Mouse (Mus musculus): ENCODE data around the gene Sult5a1. TPM values are rescaled to one million over a fixed set of nuclear protein-coding genes. Genes with fewer than 3 reads are reported as not detected.

Sult5a1 gene
- polyA plus RNA-seq, 1 experiment = 3.4 TPM

GRCm38 (mm10) chr8:123146390-123146789 is 11.7 kb downstream of the Sult5a1 start:
- H3K4me3 ChIP-seq (ENCODE audit: insufficient read depth, low read depth, low read length) = no peak overlapping the region
- H3K27ac ChIP-seq (replicated peaks; ENCODE audit: low read depth, low read length) = 0 out of 2 replicates have a peak overlapping the region, but pooled peaks have one; percentile 8
- H3K4me1 ChIP-seq (ENCODE audit: control insufficient read depth, insufficient read depth, insufficient read length, low read length) = peaks cover 5% of the 10 kb centered on the region

- H3K4me1 ChIP-seq (ENCODE audit: control insufficient read depth, insufficient read depth, insufficient read length, low read length) = peaks cover 3% of the 10 kb centered on the region; the same call in 1 of the 2 replicates
- no peak overlapping the region for H3K4me3 ChIP-seq (ENCODE audit: insufficient read depth, low read depth, low read length)
- no peak overlapping the region for H3K27ac ChIP-seq (replicated peaks; ENCODE audit: low read depth, low read length)
Measured at GRCm38 (mm10) chr8:123145279-123145678, 12.8 kb downstream of the Sult5a1 start.

- H3K4me1 ChIP-seq (ENCODE audit: control insufficient read depth, insufficient read depth, insufficient read length, low read length) = peaks cover 3% of the 10 kb centered on the region; the same call in 1 of the 2 replicates
- no peak overlapping the region for H3K4me3 ChIP-seq (ENCODE audit: insufficient read depth, low read depth, low read length)
- peak overlapping the region; percentile 53 for H3K27ac ChIP-seq (replicated peaks; ENCODE audit: low read depth, low read length)
Measured at GRCm38 (mm10) chr8:123141741-123142462, 16.2 kb downstream of the Sult5a1 start.

GRCm38 (mm10) chr8:123138741-123139140 is 19.4 kb downstream of the Sult5a1 start:
- peaks cover 3% of the 10 kb centered on the region; the same call in 1 of the 2 replicates for H3K4me1 ChIP-seq (ENCODE audit: control insufficient read depth, insufficient read depth, insufficient read length, low read length)
- no peak overlapping the region for H3K4me3 ChIP-seq (ENCODE audit: insufficient read depth, low read depth, low read length)
- no peak overlapping the region for H3K27ac ChIP-seq (replicated peaks; ENCODE audit: low read depth, low read length)

- no peak overlapping the region for H3K4me3 ChIP-seq (ENCODE audit: insufficient read depth, low read depth, low read length)
- no peak overlapping the region for H3K27ac ChIP-seq (replicated peaks; ENCODE audit: low read depth, low read length)
- H3K4me1 ChIP-seq (ENCODE audit: control insufficient read depth, insufficient read depth, insufficient read length, low read length) = peaks cover 3% of the 10 kb centered on the region; the same call in 1 of the 2 replicates
Measured at GRCm38 (mm10) chr8:123137645-123138077, 20.5 kb downstream of the Sult5a1 start.

- no peak overlapping the region for H3K4me3 ChIP-seq (ENCODE audit: insufficient read depth, low read depth, low read length)
- H3K27ac ChIP-seq (replicated peaks; ENCODE audit: low read depth, low read length) = no peak overlapping the region
- no peaks in the 10 kb centered on the region for H3K4me1 ChIP-seq (ENCODE audit: control insufficient read depth, insufficient read depth, insufficient read length, low read length)
Measured at GRCm38 (mm10) chr8:123136287-123136686, 21.8 kb downstream of the Sult5a1 start.

GRCm38 (mm10) chr8:123135806-123136205 is 22.3 kb downstream of the Sult5a1 start:
- no peaks in the 10 kb centered on the region for H3K4me1 ChIP-seq (ENCODE audit: control insufficient read depth, insufficient read depth, insufficient read length, low read length)
- no peak overlapping the region for H3K27ac ChIP-seq (replicated peaks; ENCODE audit: low read depth, low read length)
- H3K4me3 ChIP-seq (ENCODE audit: insufficient read depth, low read depth, low read length) = no peak overlapping the region

GRCm38 (mm10) chr8:123135406-123135805 is 22.7 kb downstream of the Sult5a1 start:
- Histone ChIP-seq H3K4me3 (ENCODE audit: insufficient read depth, low read depth, low read length) (no peak overlapping the region), H3K4me1 (ENCODE audit: control insufficient read depth, insufficient read depth, insufficient read length, low read length) (no peaks in the 10 kb centered on the region), H3K27ac (replicated peaks; ENCODE audit: low read depth, low read length) (no peak overlapping the region)

- H3K27ac ChIP-seq (replicated peaks; ENCODE audit: low read depth, low read length) = no peak overlapping the region
- H3K4me3 ChIP-seq (ENCODE audit: insufficient read depth, low read depth, low read length) = no peak overlapping the region
- no peaks in the 10 kb centered on the region for H3K4me1 ChIP-seq (ENCODE audit: control insufficient read depth, insufficient read depth, insufficient read length, low read length)
Measured at GRCm38 (mm10) chr8:123134149-123134713, 23.9 kb downstream of the Sult5a1 start.

GRCm38 (mm10) chr8:123132953-123133352 is 25.2 kb downstream of the Sult5a1 start:
- Histone ChIP-seq H3K4me3 (ENCODE audit: insufficient read depth, low read depth, low read length) (no peak overlapping the region), H3K4me1 (ENCODE audit: control insufficient read depth, insufficient read depth, insufficient read length, low read length) (no peaks in the 10 kb centered on the region), H3K27ac (replicated peaks; ENCODE audit: low read depth, low read length) (no peak overlapping the region)

GRCm38 (mm10) chr8:123131041-123131440 is 27.1 kb downstream of the Sult5a1 start:
- Histone ChIP-seq H3K27ac (replicated peaks; ENCODE audit: low read depth, low read length) (no peak overlapping the region; the same call in 1 of the 2 replicates), H3K4me3 (ENCODE audit: insufficient read depth, low read depth, low read length) (no peak overlapping the region), H3K4me1 (ENCODE audit: control insufficient read depth, insufficient read depth, insufficient read length, low read length) (no peaks in the 10 kb centered on the region)

GRCm38 (mm10) chr8:123126193-123126816 is 31.8 kb downstream of the Sult5a1 start:
- Histone ChIP-seq H3K4me1 (ENCODE audit: control insufficient read depth, insufficient read depth, insufficient read length, low read length) (no peaks in the 10 kb centered on the region), H3K4me3 (ENCODE audit: insufficient read depth, low read depth, low read length) (peak overlapping the region; percentile 10), H3K27ac (replicated peaks; ENCODE audit: low read depth, low read length) (no peak overlapping the region)

- no peak overlapping the region for H3K27ac ChIP-seq (replicated peaks; ENCODE audit: low read depth, low read length)
- peaks cover 1% of the 10 kb centered on the region for H3K4me1 ChIP-seq (ENCODE audit: control insufficient read depth, insufficient read depth, insufficient read length, low read length)
- no peak overlapping the region for H3K4me3 ChIP-seq (ENCODE audit: insufficient read depth, low read depth, low read length)
Measured at GRCm38 (mm10) chr8:123122670-123123069, 35.4 kb downstream of the Sult5a1 start.

- H3K4me1 ChIP-seq (ENCODE audit: control insufficient read depth, insufficient read depth, insufficient read length, low read length) = peaks cover 6% of the 10 kb centered on the region
- no peak overlapping the region for H3K4me3 ChIP-seq (ENCODE audit: insufficient read depth, low read depth, low read length)
- no peak overlapping the region for H3K27ac ChIP-seq (replicated peaks; ENCODE audit: low read depth, low read length)
Measured at GRCm38 (mm10) chr8:123122059-123122458, 36.1 kb downstream of the Sult5a1 start.

- peak overlapping the region; percentile 53 for H3K4me3 ChIP-seq (ENCODE audit: insufficient read depth, low read depth, low read length)
- peaks cover 6% of the 10 kb centered on the region for H3K4me1 ChIP-seq (ENCODE audit: control insufficient read depth, insufficient read depth, insufficient read length, low read length)
- no peak overlapping the region for H3K27ac ChIP-seq (replicated peaks; ENCODE audit: low read depth, low read length)
Measured at GRCm38 (mm10) chr8:123117744-123118143, 40.4 kb downstream of the Sult5a1 start.
